Mouse (Mus musculus) erythroblast, embryonic 14.5 days (primary cell): ENCODE data around the gene Slc48a1.

ENCODE experiments used
- GATA1 ChIP-seq: IDR thresholded peaks from 2 replicates; pipeline ENCODE4 v1.6.1; 2012; ENCODE audit warnings: low read length, inconsistent platforms, mixed read lengths
- TAL1 ChIP-seq: IDR thresholded peaks from 3 replicates; pipeline ENCODE4 v1.6.1; 2012; ENCODE audit warnings: low read length, inconsistent platforms, mixed read lengths

DNA sequence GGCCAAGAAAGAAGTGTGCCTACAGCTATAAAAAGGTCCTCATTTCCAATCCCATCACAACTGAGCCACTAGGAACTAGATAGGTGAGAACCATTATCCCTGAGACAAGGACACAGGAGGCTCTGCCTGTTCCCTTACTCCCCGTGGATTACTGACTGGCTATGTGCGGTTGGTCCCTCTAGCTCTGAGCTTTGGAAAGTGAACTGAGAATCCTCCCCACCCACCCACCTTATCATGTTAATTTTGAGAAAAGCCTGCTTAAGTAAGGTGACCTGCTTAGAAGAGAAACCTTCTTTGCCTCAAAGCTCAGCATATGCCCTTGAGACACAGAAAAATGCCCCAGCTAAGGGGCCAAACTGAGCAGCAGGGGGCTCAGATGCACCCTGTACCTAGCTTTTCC is 51.1 kb downstream of the Slc48a1 start:
- TF ChIP-seq GATA1 (no peak), TAL1 (no peak)
